Mouse (Mus musculus): ENCODE data around the gene Srarp.

The Srarp gene

DNA sequence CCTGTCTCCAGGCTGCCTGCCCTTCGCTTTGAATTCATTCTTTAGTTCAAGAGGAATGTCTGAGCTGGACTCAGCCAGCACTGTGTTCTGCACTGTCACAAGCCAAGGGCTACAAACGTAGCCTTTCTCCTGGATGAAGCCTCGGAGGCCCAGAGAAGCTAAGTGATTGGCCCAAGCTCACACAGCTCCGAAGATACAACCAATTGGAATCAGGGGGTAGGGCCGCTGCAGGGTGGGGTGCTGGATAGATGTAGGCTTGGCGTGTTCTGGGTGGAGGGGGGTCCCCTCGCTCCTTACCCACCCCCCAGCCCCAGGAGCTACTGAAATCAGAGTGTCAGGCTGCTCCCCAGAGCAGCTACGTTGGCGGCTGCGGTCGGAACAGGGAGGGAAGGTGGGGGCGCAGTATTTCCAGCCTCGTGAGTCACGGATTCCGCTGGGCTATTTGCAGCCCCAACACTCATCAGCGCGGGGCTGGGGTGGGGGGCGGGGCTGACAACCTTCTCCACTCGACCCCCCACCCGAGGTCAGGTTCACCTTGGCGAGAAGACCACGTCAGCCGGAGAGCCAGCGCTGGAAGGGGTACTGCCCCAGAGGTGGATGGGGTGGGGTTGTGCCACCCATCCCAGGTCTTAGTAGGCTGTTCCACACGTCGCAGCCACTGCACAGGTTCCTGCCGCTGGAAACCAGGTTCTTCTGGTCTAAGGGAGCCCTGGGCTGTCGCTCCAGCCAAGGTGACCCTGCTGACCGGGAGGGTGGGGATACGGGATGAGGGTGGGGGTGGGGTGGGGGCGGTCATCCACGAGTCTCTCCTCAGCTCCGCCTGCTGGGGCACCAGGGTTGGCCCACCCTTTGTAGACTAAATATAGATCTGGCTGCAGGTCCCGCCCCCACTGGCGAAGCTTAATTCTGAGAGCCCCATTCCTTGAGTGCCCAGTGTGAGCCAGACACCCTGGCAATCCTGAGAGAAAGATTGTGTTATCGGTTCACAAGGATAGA, 10.1 kb downstream of the Srarp start:
- no peak for DNase-seq (ENCODE audit: low spot score)

DNA sequence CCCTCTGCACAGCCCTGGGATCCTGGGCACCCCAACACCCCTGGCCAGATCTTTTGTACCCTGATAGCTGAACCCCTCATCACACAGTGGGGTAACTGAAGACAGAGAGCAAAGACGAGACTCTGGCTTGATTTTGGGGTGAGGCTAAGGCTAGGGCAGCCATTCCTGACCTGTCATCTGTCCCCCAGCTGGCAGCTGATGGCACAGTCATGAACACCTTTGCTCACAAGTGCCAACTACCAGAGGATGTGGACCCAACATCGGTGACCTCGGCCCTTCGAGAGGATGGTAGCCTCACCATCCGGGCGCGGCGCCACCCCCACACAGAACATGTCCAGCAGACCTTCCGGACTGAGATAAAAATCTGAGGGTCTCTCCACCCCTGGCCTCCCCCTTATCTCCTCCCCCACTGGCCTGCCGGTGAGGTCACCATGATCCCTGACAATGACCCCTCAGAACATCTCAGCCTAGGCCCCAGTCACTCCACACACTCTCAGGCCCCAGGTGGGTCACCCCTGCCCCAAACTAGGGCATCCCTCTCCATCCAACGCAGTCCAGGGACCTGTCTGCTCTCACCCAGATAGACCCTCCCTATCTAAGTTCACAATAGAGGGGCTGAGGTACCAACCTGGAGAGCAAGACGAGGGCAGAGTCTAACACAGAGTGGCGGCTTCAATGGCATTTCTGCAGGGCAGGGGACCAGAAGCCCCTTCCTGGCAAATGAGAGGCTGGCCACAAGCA, 12.0 kb downstream of the Srarp start:
- no peak for DNase-seq (ENCODE audit: low spot score)

DNA sequence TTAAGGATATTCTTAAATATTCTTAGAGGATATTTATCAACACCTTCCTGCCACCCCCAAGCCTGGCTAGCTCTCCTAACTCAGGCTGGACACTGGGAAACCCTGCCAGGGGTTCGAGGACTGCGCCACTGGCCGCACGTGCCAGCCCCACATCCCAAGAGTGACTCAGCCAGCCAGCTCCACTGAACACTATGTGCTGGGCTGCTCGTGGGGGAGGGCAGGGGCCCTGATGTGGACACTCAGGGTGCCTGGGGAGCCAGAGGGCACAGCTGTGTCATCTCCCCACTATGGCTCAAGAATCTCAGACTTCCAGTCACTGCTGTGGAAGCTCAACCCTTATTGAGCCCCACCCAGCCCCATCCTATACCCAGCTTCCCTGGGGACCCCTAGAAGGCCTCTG, 12.6 kb downstream of the Srarp start:
- DNase-seq (ENCODE audit: low spot score) = no peak

DNA sequence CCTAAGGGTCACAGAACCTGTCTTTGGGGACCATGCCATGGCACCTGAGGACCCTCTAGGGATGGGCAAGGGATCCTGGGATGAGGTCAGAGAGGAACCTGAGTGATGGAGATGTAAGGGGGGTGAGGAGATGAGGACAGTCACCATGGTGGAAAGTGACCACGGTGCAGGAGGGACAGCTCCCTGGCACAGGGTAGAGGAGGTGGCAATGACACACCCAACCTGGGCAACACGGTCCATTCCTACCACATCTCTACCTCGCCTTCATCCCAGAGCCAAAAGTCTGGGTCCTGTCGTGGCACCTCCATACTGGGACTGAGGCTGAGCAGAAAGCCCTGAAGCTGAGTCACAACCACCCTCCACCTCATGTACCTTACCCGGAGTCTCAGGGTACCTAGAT, 13.1 kb downstream of the Srarp start:
- no peak for DNase-seq (ENCODE audit: low spot score)

DNA sequence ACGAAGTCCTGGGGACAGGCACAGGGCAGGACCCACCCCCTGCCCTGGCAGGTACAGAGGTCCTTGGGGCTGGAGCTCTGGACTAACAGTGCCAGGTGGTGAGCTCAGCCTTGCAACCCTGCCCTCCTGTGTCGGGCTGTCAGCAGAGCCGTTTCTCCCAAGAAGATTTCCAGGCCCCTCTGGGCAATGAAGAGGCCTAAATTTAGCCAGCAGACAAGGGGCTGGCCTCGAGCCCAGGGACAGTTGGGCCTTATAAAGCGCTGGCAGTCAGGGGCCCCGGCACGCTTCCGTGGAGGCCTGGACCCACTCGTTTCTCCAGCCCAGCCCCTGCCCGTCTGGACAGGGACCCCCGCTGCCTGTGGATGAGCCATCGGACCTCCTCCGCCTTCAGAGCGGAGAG, 14.5 kb downstream of the Srarp start:
- peak; percentile 87 for DNase-seq (ENCODE audit: low spot score)

DNA sequence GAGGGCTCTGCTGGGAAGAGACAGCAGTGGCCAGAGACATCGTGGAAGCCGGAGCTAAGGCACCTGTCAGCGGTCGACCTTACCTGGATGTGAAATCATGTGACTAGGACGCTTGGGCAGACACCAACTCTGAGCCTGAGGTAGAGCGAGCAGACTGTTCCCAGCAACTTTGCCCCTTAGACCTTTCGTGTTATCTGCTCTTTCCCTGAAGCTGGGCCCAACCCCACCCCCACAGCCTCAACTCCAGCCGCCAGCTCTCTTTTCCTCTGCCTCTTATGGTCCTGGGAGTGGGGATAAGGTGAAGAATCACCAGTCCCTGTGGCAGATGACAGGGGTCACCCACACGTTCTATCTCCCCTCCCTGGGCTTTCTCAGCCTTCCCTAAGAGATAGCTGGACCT, 15.0 kb downstream of the Srarp start:
- no peak for DNase-seq (ENCODE audit: low spot score)

DNA sequence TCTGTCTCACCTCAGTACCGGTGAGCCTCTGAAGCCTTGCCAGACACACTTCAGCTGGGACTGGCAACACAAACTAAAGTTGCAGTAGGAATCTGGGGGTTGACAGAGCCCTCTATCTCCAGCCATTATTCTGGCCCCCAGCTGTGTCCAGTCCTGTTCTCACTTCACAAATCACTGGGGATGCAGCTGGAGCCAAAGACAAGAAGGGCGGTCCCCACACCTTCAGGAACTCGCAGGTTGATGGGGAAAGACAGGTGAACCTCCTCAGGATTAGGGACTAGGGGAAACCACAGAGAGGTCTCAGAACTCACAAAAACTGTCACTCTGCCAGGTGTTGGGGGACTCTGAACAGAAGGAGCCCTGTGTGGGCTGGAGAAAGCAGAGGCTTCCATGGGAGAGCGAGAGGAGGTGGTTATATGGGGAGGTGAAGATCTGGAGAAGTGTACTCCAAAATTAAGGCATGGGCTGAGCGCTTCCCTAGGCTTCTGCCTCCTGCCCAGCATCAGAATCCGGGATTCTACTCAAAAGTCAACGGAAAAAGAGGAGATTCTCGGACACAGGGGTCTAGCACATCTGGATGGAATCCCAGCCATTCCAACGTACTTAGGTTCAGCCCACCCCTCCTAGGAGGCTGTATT, 15.6 kb downstream of the Srarp start, which contains the start of gene Hspb7:
Gene Hspb7, plus strand, starts transcription at position 588 of the 638 bp plus-strand sequence.
- no peak for DNase-seq (ENCODE audit: low spot score)

DNA sequence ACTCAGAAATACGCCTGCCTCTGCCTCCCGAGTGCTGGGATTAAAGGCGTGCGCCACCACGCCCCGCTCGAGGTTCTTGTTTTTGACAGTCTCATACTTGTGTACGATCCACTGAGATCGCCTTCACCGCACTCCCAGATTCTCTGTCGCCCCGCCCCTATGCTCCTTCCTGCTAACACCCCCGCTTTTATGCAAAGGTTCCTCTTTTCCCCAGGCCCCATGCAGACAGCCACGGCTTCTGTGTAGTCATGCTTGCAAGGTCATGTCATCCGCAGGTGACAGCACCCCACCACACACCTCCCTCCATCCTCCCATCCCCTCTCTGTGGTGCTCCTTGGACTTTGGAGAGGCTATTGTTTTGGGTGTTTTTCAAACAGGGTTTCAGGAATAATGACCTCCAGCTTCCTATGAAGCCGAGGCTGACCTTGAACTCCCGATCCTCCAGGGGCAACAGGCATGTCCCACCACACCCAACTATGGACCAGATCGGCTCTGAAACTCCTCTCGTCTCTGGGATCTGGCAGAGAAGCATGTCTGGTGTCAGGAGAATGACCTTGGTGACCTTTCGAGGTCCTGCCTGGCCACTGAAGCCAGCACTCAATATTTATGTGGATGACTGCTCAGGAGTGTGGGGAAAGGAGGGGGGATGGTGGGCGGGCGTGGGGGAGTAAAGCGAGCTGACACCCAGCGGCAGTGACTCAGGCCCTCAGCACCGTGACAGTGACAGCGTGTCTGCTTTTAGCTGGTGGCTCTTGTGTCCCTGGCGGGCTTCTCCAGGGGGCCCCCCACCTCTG, 16.3 kb downstream of the Srarp start:
- DNase-seq (ENCODE audit: low spot score) = no peak

DNA sequence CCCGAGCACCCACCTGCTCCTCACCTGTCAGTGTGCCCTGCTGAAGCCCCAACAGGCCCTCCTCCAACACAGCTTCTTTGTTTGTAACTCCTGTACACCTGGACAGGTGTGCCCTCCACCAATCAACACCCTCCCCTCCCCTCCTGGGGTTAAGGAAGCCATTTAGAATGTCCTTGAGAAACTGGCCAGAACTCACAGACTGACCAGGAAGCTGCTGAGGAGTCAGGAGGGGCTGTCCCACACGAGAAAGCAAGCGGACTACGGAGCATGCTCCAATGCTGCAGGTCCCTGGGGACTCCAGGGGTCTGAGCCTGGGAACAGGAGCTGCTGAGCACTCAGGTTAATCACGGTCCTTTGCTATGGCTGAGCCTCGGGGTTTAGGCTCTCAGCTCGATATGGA, 20.0 kb downstream of the Srarp start, which contains the start of gene Clcnkb:
Gene Clcnkb, minus strand, starts transcription at position 91 of the 400 bp plus-strand sequence.
- DNase-seq (ENCODE audit: low spot score) = no peak

DNA sequence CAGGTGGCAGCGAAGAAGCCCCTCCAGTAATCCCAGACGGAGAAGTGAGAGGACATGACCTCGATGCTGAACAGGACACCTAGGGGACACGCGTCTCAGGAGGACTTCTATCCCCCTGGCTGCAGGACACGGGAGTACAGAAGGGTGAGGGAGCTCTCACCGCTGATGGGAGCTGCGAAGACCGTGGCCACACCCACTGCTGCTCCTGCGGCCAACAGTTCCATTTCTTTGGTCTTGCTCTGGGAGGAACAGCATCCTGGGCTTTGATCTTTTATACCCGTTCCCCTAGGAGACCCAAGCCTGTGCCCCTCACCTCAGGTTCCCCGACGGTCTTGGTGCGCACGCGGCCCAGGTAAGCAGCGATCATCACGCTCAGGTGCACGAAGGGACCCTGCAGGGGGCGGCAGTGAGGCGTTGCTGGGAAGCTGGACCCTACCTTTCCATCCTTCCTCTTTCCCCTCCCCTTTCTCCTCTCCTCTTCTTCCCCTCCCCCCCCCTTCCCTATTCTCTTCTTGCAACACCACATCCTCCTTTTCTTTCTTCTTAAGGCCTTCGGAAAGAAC, 24.4 kb downstream of the Srarp start:
- no peak for DNase-seq (ENCODE audit: low spot score)

DNA sequence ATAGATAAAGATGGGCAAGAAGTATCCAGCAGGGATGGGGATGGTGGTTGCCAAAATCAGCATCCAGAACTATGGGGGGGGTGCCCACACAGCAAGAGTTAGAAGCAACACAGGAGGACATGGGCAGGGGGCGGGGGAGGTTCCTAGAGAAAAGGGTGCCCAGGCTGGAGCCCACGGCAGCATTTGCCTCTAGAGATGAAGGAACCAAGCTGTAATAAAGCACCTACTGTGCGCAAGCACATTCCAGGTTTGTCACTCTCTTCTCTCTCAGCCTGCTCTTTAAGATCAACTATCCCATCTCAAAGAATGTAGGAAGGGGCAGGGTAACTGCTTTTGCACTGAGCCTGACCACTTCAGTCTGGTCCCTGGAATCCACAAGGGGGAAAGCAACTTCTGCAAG, 27.3 kb downstream of the Srarp start:
- DNase-seq (ENCODE audit: low spot score) = no peak

DNA sequence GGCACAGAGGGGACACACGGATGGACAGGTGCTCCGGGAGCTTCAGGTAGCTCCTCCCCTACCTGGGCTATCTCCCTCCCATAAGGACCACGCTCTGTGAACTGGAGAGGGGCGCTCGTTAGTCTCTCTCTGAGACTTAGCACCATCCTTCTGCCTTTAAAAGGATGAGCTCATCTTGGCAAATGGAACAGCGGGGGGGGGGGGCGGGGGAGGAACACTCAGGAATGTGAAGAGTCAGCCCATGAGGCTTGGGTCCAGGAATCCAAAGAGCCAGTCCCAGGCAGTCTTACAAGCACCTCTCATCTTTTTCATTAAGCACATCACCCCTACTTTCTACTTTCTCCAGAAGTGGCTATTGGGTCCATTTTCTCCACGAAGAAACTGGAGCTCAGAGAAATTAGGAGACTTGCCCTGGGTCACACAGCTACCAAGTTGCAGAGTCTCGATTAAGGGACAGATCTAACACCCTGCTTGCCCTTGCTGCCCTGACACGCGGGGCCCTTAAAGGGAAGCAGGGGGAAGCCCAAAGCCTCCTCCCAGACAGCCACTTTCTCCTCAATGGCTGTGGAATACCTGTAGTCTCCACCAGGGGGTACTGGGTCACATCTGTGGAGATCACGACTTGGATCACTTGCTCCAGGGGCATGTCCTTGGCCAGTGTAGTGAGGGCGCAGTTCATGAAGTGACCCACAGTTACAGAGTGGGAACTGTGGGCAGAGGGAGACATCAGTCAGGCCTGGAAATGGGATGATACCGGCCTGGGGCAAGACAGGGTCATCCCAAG, 29.2 kb downstream of the Srarp start:
- peak; percentile 78 for DNase-seq (ENCODE audit: low spot score)

DNA sequence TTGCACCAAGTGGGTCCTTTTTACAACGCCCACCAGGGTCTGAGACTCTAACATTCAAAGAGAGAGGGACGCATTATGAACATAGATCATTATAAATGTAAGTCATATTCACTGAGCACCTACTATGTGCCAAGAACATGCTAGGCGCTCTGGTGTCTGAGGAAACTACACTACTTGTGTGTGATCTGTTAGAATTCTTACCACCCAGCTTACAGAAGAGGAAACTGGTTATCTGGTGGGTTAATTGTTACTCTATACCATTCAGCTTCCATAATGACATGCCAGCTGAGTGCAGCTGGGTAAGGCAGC, 30.6 kb downstream of the Srarp start:
- no peak for DNase-seq (ENCODE audit: low spot score)

DNA sequence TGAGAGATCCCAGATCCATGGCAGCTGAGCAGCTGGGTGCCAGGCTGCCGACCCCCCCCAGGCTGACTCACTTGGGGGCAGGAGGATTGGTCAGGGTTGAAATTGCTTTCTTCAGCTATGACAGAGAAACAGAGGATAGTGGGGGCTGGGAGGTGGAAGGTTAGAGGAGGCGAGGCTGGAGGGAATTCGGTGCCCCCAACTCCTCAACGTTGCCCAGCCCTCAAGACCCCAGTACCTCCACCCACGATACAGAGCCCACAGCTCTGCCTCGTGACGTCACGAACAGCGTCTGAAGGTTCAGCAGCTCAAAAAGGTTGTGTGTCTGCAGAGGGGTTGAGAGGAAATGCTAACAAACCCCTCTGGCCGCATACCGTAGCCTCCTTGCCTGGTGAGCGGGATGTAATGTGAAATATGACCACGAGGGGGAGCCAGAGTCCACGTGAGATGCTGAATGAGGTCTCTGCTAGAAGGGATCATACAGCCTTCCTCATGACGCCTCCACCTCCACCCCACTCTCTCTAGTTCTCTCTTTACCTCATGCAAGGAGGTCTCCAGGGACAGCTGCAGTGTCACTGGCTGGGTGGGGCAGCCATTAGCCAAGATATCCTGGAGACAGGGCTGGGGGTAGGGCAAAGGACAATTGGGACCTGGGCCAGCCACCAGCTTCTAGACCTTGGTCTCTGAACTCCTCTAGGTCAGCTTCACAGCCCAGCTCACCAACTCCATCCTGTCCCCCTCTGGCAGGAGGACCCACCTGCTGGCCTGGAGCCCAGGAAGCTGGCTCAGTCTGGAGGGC, 31.2 kb downstream of the Srarp start:
- DNase-seq (ENCODE audit: low spot score) = peak; percentile 87

DNA sequence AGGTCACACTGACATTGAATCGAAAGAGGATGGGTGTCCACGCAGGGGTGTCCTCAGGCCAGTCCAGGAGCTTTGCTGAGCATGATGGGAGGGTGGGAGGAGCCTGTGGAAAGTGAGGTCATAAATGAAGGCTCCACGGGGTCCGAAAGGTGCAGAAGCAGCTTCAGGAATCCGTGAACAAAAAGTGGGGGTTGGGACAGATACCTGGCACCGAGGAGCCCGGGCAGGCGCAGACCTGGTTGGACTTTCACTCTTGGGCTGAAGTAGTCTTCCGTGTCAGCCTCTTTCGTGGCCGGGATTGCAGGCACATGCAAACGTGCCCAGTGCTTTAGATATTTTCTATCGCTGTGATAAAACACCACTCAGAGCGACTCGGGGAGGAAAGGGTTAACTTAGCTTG, 35.7 kb downstream of the Srarp start:
- no peak for DNase-seq (ENCODE audit: low spot score)

DNA sequence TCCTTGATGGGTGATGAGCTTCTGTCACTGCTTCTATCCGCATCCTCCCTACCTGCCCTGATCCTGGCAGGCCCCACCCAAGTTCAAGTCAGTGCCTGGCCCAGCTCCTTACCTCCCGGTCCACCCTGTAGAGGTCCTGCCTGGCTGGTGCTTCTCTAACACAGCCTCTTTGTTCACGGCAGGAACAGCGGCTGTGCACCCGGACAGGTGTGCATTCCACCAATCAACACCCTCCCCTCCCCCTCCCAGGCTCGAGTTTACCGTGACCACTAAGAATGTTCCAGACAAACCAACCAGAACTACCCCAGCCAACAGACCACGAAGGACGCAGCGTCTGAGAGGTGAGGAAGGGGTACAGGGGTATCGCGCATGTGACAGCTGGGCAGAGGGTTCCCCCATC, 37.4 kb downstream of the Srarp start, which contains the start of gene Clcnka:
Gene Clcnka, minus strand, starts transcription at position 180 of the 400 bp plus-strand sequence.
- no peak for DNase-seq (ENCODE audit: low spot score)

DNA sequence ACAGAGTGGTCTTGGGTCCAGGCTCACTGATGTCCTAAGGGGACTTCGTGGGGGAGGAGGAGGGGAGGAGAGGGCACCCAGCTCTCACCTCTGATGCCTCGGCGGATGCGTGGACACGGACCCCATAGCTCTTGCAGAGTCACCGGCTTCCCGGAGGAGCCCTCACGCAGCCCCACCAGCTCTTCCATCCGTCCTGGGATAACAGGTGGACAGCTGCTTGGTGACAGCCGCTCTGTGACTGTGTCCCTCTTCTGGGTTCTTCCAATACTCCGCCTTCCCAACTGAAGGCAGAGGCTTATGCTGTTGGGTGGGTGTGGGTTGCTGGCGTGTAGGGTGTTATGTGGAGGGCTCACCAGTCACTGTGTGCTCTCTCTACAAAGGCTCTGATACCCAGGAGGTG, 38.0 kb downstream of the Srarp start:
- DNase-seq (ENCODE audit: low spot score) = no peak

DNA sequence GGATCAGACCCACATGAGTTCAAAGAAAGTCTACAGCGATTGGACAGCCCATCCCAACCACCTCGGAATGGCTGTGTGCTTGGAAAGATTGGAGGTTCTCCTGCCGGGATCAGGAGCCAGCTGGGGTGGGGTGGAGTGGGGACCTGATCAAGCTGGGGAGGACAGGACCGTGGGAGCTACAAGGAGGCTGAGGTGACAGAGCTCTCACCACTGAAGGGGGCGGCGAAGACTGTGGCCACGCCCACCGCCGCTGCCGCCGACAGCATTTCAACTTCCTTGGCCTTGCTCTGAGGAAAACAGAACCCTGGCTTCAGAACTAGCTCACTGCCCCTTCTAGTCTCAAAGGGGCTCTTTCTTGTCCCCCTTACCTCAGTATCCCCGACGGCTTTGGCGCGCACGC, 41.2 kb downstream of the Srarp start:
- DNase-seq (ENCODE audit: low spot score) = no peak

DNA sequence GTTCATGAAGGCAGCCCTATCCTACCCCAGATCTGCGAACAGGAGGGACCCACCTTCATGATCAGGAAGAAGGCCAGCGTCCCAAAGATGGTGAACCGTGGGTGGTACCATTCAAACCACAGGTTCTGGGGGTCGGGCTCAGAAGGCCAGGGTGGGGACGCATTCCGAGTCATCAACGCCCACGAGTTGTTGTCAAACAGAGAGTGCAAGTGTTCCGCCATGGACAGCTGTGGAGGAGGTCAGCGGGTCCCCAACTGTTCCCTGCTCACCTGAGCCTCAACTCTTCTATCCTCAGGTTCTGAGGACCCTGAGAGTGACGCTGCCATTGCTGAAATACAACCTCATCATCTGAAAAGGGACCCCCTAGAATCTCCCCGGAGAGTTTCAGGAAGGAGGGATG, 44.6 kb downstream of the Srarp start:
- no peak for DNase-seq (ENCODE audit: low spot score)
